Mouse (Mus musculus): ENCODE measurements around the gene Golph3l.

GRCm38 (mm10) chr3:95645313-95646235, 56.8 kb downstream of the Golph3l start:
- no peak for TF ChIP-seq POLR2A (IDR thresholded peaks at IDR 0.05; ENCODE audit: low read depth, low read length)
- no peak for TF ChIP-seq CTCF (conservative IDR thresholded peaks at IDR 0.05; ENCODE audit: insufficient read depth, insufficient read length, low read depth, low read length)

Data from kidney, adult 2 months (tissue).